Mouse (Mus musculus) embryonic facial prominence, embryonic 15.5 days (tissue): ENCODE measurements around the gene Syf2. TPM values are rescaled to one million over a fixed set of nuclear protein-coding genes. Genes with fewer than 3 reads are reported as not detected.

ENCODE experiments used
- ATAC-seq: fragments of 200-750 bp; cut with Nextera tagmentation; 2 replicates; pipeline ENCODE4 v1.8.0; 2017; ENCODE audit warnings: low read depth, moderate TSS enrichment; ENCODE audit not compliant: insufficient number of reproducible peaks, low FRiP score, low TSS enrichment
- H3K27ac ChIP-seq: fragments of 300-500 bp; sonication (generic); replicated peaks from 2 replicates; pipeline ENCODE4 v1.5.1; 2015; ENCODE audit warnings: mild to moderate bottlenecking, inconsistent platforms
- H3K27me3 ChIP-seq: fragments of 300-500 bp; sonication (generic); 2 replicates; pipeline ENCODE4 v1.6.1; 2015; ENCODE audit warnings: inconsistent platforms
- H3K36me3 ChIP-seq: fragments of 300-500 bp; sonication (generic); 2 replicates; pipeline ENCODE4 v1.6.1; 2015; ENCODE audit warnings: mild to moderate bottlenecking, inconsistent platforms
- H3K4me1 ChIP-seq: fragments of 300-500 bp; sonication (generic); 2 replicates; pipeline ENCODE4 v1.6.1; 2015; ENCODE audit warnings: inconsistent platforms
- H3K4me2 ChIP-seq: fragments of 300-500 bp; sonication (generic); replicated peaks from 2 replicates; pipeline ENCODE4 v1.6.1; 2015; ENCODE audit warnings: mild to moderate bottlenecking, inconsistent platforms
- H3K4me3 ChIP-seq: fragments of 300-500 bp; sonication (generic); replicated peaks from 2 replicates; pipeline ENCODE4 v1.5.1; 2015; ENCODE audit warnings: mild to moderate bottlenecking, inconsistent platforms
- H3K9ac ChIP-seq: fragments of 300-500 bp; sonication (generic); 2 replicates; pipeline ENCODE4 v1.6.1; 2015; ENCODE audit warnings: inconsistent platforms
- H3K9me3 ChIP-seq: fragments of 300-500 bp; sonication (generic); replicated peaks from 2 replicates; pipeline ENCODE4 v1.6.1; 2016; ENCODE audit warnings: inconsistent platforms
- WGBS: fragments of 180-500 bp; shearing (Covaris S2); methylation state at CpG from one replicate; pipeline ENCODE4 v1.1.7; 2015; 5-methylcytosine and 5-hydroxymethylcytosine counted together
- polyA plus RNA-seq: library from polyadenylated mRNA; unstranded; fragments of >200 nt; fragmentation: Nextera tagmentation; extraction: Ambion mirVana; gene quantifications from 2 replicates; pipeline ENCODE4 v1.2.1, GENCODE M21; 2015

Gene Syf2
- polyA plus RNA-seq, 1 experiment from 2014 or later, result 83.6 TPM

- WGBS, result 58% methylated on average over 7 of the region's 7 CpGs
- H3K9me3 ChIP-seq, result no peaks in the 10 kb centered on the region
- H3K27me3 ChIP-seq, result no peaks in the 10 kb centered on the region
- no peak overlapping the region for H3K4me3 ChIP-seq
- H3K36me3 ChIP-seq, result no peaks in the 10 kb centered on the region
- no peak overlapping the region for H3K9ac ChIP-seq
- H3K4me1 ChIP-seq, result peaks cover 11% of the 10 kb centered on the region; the same call in 1 of the 2 replicates
- no peak overlapping the region for H3K4me2 ChIP-seq
- no peak overlapping the region for H3K27ac ChIP-seq
- no peak for ATAC-seq
These were observed 51.3 kb downstream of the Syf2 start for GRCm38 (mm10) chr4:134981959-134982431.

DNA sequence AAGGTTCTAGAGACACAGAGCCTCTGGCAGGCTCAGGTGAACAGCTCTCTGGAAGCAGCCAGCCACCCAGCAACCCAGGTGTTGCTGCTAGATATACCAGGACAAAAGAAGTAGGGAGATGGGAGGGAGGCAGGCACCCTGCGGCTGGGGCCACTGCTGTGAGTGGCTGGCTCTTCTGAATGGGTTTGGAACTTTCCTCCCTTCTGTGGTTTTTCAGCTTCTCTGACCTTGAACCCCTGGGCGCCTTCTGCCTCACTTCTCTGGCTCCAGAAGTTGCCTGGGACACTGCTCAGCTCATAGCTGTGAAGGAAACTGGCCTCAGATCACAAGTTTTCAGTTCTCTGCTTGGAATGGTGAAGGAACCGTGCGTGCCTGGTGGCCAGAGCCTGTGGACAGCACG is 52.4 kb downstream of the Syf2 start:
- peaks cover 11% of the 10 kb centered on the region; the same call in 1 of the 2 replicates for H3K4me1 ChIP-seq
- H3K4me3 ChIP-seq, result no peak overlapping the region
- no peak overlapping the region for H3K9ac ChIP-seq
- H3K9me3 ChIP-seq, result no peaks in the 10 kb centered on the region
- H3K4me2 ChIP-seq, result no peak overlapping the region
- ATAC-seq, result no peak
- no peaks in the 10 kb centered on the region for H3K27me3 ChIP-seq
- no peaks in the 10 kb centered on the region for H3K36me3 ChIP-seq
- H3K27ac ChIP-seq, result no peak overlapping the region
- whole genome bisulfite sequencing, result 59% methylated on average over 5 of the region's 5 CpGs

- Histone ChIP-seq H3K4me1 (peaks cover 6% of the 10 kb centered on the region; the same call in 1 of the 2 replicates), H3K27me3 (no peaks in the 10 kb centered on the region)
- 71% methylated on average over 3 of the region's 3 CpGs for WGBS
These were observed 53.9 kb downstream of the Syf2 start for GRCm38 (mm10) chr4:134984555-134984954.

GRCm38 (mm10) chr4:134985626-134986335 is 55.1 kb downstream of the Syf2 start:
- 65% methylated on average over 11 of the region's 11 CpGs for WGBS
- no peaks in the 10 kb centered on the region for H3K27me3 ChIP-seq
- H3K9me3 ChIP-seq, result no peaks in the 10 kb centered on the region
- no peak overlapping the region for H3K4me3 ChIP-seq
- no peak overlapping the region; the same call in 1 of the 2 replicates for H3K27ac ChIP-seq
- H3K4me1 ChIP-seq, result 0 out of 2 replicates have a peak, but pooled peaks cover 6% of the 10 kb centered on the region
- no peak for ATAC-seq
- H3K36me3 ChIP-seq, result no peaks in the 10 kb centered on the region
- H3K9ac ChIP-seq, result no peak overlapping the region
- no peak overlapping the region for H3K4me2 ChIP-seq

More at GRCm38 (mm10) chr4:134984555-134984954, 53.9 kb downstream of the Syf2 start:
- H3K27ac ChIP-seq, result no peak overlapping the region
- H3K4me3 ChIP-seq, result no peak overlapping the region
- no peaks in the 10 kb centered on the region for H3K36me3 ChIP-seq
- H3K9me3 ChIP-seq, result no peaks in the 10 kb centered on the region
- H3K4me2 ChIP-seq, result no peak overlapping the region
- no peak for ATAC-seq
- no peak overlapping the region for H3K9ac ChIP-seq

GRCm38 (mm10) chr4:134986336-134986635 is 55.6 kb downstream of the Syf2 start:
- Histone ChIP-seq H3K9ac (no peak overlapping the region), H3K4me1 (0 out of 2 replicates have a peak, but pooled peaks cover 6% of the 10 kb centered on the region), H3K27me3 (no peaks in the 10 kb centered on the region), H3K9me3 (no peaks in the 10 kb centered on the region), H3K36me3 (no peaks in the 10 kb centered on the region), H3K4me3 (no peak overlapping the region), H3K27ac (no peak overlapping the region), H3K4me2 (no peak overlapping the region)
- ATAC-seq, result no peak
- 46% methylated on average over 4 of the region's 4 CpGs for WGBS

DNA sequence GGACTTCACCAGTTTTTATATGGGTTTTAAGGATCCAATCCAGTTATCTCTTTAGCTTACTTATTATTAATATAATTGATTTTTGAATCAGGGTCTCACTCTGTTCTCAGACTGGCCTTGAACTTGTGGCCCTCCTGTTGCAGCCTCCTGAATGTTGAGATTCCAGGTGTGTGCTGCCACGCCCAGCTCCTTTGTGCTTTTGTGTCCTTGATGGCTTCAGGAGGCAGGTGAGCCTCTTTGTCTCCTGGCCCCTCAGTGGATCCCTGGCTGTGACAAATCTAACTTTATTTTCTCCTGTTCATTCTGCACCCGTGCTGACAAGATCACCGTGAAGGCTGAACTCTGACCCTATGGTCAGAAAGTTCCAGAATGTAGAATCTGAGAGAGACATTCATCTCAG is 56.3 kb downstream of the Syf2 start:
- 72% methylated on average over 3 of the region's 3 CpGs for WGBS
- ATAC-seq, result no peak
- H3K36me3 ChIP-seq, result no peaks in the 10 kb centered on the region

More for the DNA sequence above, 56.3 kb downstream of the Syf2 start:
- H3K27ac ChIP-seq, result no peak overlapping the region
- H3K9me3 ChIP-seq, result no peaks in the 10 kb centered on the region
- 0 out of 2 replicates have a peak, but pooled peaks cover 6% of the 10 kb centered on the region for H3K4me1 ChIP-seq
- no peak overlapping the region for H3K4me3 ChIP-seq
- no peak overlapping the region for H3K9ac ChIP-seq
- H3K27me3 ChIP-seq, result no peaks in the 10 kb centered on the region
- no peak overlapping the region for H3K4me2 ChIP-seq

Other genes starting within 250 kb of the Syf2 start
- 5.0 and 5.6 TPM in 2 replicates for gene Man1c1, start 226.6 kb upstream of the Syf2 start, polyA plus RNA-seq
- 36.7 and 37.6 TPM in 2 replicates for gene Ldlrap1, start 162.9 kb upstream of the Syf2 start, polyA plus RNA-seq
- gene Maco1, start 77.6 kb upstream of the Syf2 start, polyA plus RNA-seq, result 45.3 and 47.0 TPM in 2 replicates
- 2.3 and 2.9 TPM in 2 replicates for gene Rhd, start 66.4 kb upstream of the Syf2 start, polyA plus RNA-seq
- 190 and 193 TPM in 2 replicates for gene Tmem50a, start 15.9 kb upstream of the Syf2 start, polyA plus RNA-seq
- gene Rsrp1, start 7.3 kb upstream of the Syf2 start, polyA plus RNA-seq, result 505 and 540 TPM in 2 replicates
- gene Runx3, start 189.8 kb downstream of the Syf2 start, polyA plus RNA-seq, result 2.9 and 3.2 TPM in 2 replicates